ENCODE assay signal across 24 mouse cellular contexts in the genomic region with DNA sequence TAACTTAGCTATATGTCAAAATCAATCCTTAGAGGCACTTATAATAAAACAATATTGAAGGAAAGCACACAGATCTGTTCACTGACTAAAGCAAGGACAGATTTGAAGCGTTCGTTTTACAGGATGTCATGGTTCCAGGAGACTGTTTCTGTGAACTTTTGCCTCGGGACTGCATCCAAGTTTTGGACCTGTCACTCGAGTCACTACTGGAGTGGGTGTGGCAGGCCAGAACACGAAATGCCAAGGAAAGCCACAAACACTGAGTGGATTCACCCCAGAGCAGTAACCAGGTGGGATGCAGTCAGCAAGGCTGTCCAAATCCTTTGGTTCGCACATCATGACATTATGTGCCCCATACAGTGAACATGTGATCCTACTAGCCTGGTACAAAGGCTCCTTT. TPM values are rescaled to one million over a fixed set of nuclear protein-coding genes. Genes with fewer than 3 reads are reported as not detected.
"Had no signal": no experiment of that assay in that cellular context is flagged by ENCODE, and none has a peak within 500 bp of the region (broad histone marks: within the 10 kb centered on the region; RNA-seq: fewer than 3 reads in every experiment).

No protein-coding gene starts in this region.

- ATAC-seq: inflammation-experienced regulatory T-cells, adult 6 months; intestine, embryonic 16.5 days; midbrain, embryonic 13.5 days; midbrain, embryonic 16.5 days had no signal

- H3K4me2 ChIP-seq: liver, embryonic 11.5 days; lung, embryonic 15.5 days; midbrain, embryonic 13.5 days; neural tube, embryonic 13.5 days had no signal

- H3K9me3 ChIP-seq: lung, embryonic 15.5 days; midbrain, embryonic 10.5 days; midbrain, embryonic 13.5 days; neural tube, embryonic 13.5 days had no signal

- H3K27me3 ChIP-seq: lung, embryonic 15.5 days; megakaryocyte, embryonic 14.5 days; midbrain, embryonic 13.5 days; neural tube, embryonic 13.5 days had no signal

- H3K36me3 ChIP-seq: lung, embryonic 15.5 days had no signal

- H3K4me3 ChIP-seq: left cerebral cortex, adult 2 months; lung, embryonic 15.5 days; megakaryocyte, embryonic 14.5 days; midbrain, embryonic 10.5 days; midbrain, embryonic 13.5 days; myocyte; neural tube, embryonic 13.5 days had no signal

- H3K27ac ChIP-seq: left cerebral cortex, adult 2 months; liver, embryonic 14.5 days; lung, embryonic 15.5 days; midbrain, embryonic 10.5 days; midbrain, embryonic 13.5 days; neural tube, embryonic 13.5 days had no signal

- H3K4me1 ChIP-seq: lung, embryonic 15.5 days; megakaryocyte, embryonic 14.5 days; midbrain, embryonic 10.5 days; midbrain, embryonic 13.5 days; neural tube, embryonic 13.5 days had no signal

- DNase-seq: layer of hippocampus, postnatal 36 days; lung, adult 18-20 months; lung, postnatal 10 days; lung, postnatal 36 days; retina, postnatal 1 day; right cerebral cortex, postnatal 25 days; thymus, adult 18-20 months; thymus, postnatal 36 days had no signal

- H3K9ac ChIP-seq: liver, embryonic 14.5 days; lung, embryonic 15.5 days; midbrain, embryonic 13.5 days; neural tube, embryonic 13.5 days had no signal

RNA-seq across cellular contexts. Expression of gene Slc22a13, which starts 5.7 kb away (rescaled TPM):
- polyA plus RNA-seq: inflammation-experienced regulatory T-cells, adult 6 months; intestine, embryonic 16.5 days; limb, embryonic 11.5 days; liver, embryonic 11.5 days; lung, embryonic 15.5 days; midbrain, embryonic 10.5 days; midbrain, embryonic 13.5 days; midbrain, embryonic 16.5 days; myocyte; neural tube, embryonic 13.5 days; stomach, embryonic 16.5 days had no signal

RNA-seq across cellular contexts. Expression of gene Gm47289, which starts 55.6 kb away (rescaled TPM):
- polyA plus RNA-seq: inflammation-experienced regulatory T-cells, adult 6 months; intestine, embryonic 16.5 days; limb, embryonic 11.5 days; liver, embryonic 11.5 days; liver, embryonic 14.5 days; lung, embryonic 15.5 days; midbrain, embryonic 10.5 days; midbrain, embryonic 13.5 days; midbrain, embryonic 16.5 days; myocyte; neural tube, embryonic 13.5 days; spleen, adult 2 months; stomach, embryonic 16.5 days; testis, adult 2 months had no signal

RNA-seq across cellular contexts. Expression of gene Acaa1b, which starts 57.7 kb away (rescaled TPM):
- polyA plus RNA-seq: inflammation-experienced regulatory T-cells, adult 6 months had no signal
